Mouse (Mus musculus) liver, embryonic 12.5 days (tissue): ENCODE results near the gene Pros1. TPM values are rescaled to one million over a fixed set of nuclear protein-coding genes. Genes with fewer than 3 reads are reported as not detected.
A peak's percentile ranks its signal among the peaks of the same experiment; 100 is the strongest.

Experiments used
- ATAC-seq: fragments of 200-750 bp; cut with Nextera tagmentation; 2 replicates; pipeline ENCODE4 v1.8.0; 2017; ENCODE audit warnings: moderate number of reproducible peaks, mild to moderate bottlenecking, moderate library complexity
- H3K27ac ChIP-seq: fragments of 300-500 bp; sonication (generic); 2 replicates; pipeline ENCODE4 v1.5.1; 2016; ENCODE audit warnings: mild to moderate bottlenecking
- H3K27me3 ChIP-seq: fragments of 300-500 bp; sonication (generic); replicated peaks from 2 replicates; pipeline ENCODE4 v1.6.1; 2016; ENCODE audit warnings: mild to moderate bottlenecking, moderate library complexity
- H3K36me3 ChIP-seq: fragments of 300-500 bp; sonication (generic); 2 replicates; pipeline ENCODE4 v1.6.1; 2016; ENCODE audit warnings: mild to moderate bottlenecking, moderate library complexity
- H3K4me1 ChIP-seq: fragments of 300-500 bp; sonication (generic); 2 replicates; pipeline ENCODE4 v1.6.1; 2016
- H3K4me2 ChIP-seq: fragments of 300-500 bp; sonication (generic); 2 replicates; pipeline ENCODE4 v1.6.1; 2016; ENCODE audit warnings: mild to moderate bottlenecking, moderate library complexity
- H3K4me3 ChIP-seq: fragments of 300-500 bp; sonication (generic); 2 replicates; pipeline ENCODE4 v1.5.1; 2016; ENCODE audit warnings: mild to moderate bottlenecking, moderate library complexity
- H3K9ac ChIP-seq: fragments of 300-500 bp; sonication (generic); 2 replicates; pipeline ENCODE4 v1.6.1; 2016; ENCODE audit warnings: mild to moderate bottlenecking, moderate library complexity
- H3K9me3 ChIP-seq: fragments of 300-500 bp; sonication (generic); replicated peaks from 2 replicates; pipeline ENCODE4 v1.6.1; 2016; ENCODE audit warnings: mild to moderate bottlenecking, moderate library complexity
- WGBS: fragments of 180-500 bp; shearing (Covaris S2); methylation state at CpG from one replicate; pipeline ENCODE4 v1.1.7; 2016; ENCODE audit not compliant: insufficient replicate concordance; 5-methylcytosine and 5-hydroxymethylcytosine counted together
- polyA plus RNA-seq: library from polyadenylated mRNA; unstranded; fragments of >200 nt; fragmentation: Nextera tagmentation; extraction: Ambion mirVana; gene quantifications from 2 replicates; pipeline ENCODE4 v1.2.1, GENCODE M21; 2016

The Pros1 gene
- polyA plus RNA-seq, 1 experiment from 2014 or later = 19.5 TPM

DNA sequence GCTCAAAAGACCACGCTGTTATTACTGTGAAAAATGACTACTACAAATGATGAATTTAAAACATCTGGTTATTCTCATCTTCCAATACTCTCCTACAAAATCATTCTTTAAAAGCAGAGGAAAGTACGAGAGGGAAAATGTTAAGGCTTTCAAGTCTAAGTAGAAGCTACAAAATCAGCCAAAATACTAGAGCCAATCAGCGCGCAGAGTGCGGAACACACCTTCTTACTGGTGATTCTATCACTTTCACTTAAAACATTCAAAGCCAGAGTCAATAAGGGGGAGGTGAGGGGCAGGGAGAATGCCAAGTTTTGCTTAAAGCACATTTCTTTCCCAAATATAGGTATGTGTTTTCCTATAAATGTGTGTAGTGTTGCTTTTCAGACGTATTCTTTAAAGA, 8.8 kb upstream of the Pros1 start:
- peak overlapping the region; percentile 91; the same call in 1 of the 2 replicates for H3K4me2 ChIP-seq
- no peak overlapping the region for H3K27ac ChIP-seq
- no peaks in the 10 kb centered on the region for H3K36me3 ChIP-seq
- WGBS = 84% methylated on average over 6 of the region's 6 CpGs
- no peaks in the 10 kb centered on the region for H3K9me3 ChIP-seq
- H3K4me3 ChIP-seq = no peak overlapping the region
- no peak for ATAC-seq
- no peaks in the 10 kb centered on the region for H3K27me3 ChIP-seq
- H3K9ac ChIP-seq = no peak overlapping the region
- H3K4me1 ChIP-seq = peaks cover 31% of the 10 kb centered on the region

DNA sequence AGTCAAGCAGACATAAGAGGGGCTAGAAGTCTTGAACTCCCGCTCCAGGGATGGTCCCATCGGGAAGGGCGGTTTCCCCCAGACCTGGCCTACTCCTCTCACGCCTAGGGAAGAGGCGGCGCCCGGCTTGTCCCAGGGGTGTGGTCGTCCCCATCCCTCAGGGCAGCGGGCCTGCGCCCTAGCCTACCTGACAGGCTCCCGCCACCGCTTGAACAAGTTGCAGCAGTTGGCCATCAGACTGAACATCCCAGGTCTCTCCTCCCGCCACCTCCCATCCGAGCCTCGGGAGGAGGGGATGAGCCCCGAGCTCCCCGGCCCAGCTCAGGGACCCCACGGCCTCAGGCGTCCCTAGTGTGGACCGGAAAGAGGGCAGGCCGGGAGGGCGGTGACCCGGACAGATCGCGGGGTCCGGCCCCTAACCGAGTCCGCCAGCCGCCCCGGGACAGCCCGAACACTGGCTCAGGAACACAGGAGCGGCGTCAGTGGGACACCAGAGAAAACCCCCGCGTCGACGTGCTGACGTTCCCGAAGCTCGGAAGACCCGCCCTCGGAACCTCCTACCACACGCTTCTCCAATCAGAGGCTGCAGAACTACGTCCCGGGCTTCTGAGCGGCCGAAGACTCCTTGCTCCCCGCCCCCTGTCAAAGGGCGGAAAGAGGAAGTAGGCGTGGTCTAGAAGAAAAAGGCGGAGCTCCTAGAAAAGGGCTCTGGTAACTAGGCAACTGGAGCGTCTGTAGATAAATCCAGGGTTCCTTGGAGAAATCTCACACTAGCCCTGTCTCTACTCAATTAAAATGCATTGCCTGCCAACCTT, 7.4 kb upstream of the Pros1 start, which contains the start of gene Arl13b:
Gene Arl13b (minus strand): TSS at position 543 of the 815 bp plus-strand sequence.
- peaks cover 23% of the 10 kb centered on the region for H3K4me1 ChIP-seq
- peak within 1 kb of the TSS; percentile 94 for H3K4me3 ChIP-seq
- H3K4me2 ChIP-seq = peak within 1 kb of the TSS; percentile 91
- peak within 1 kb of the TSS; percentile 78 for H3K27ac ChIP-seq
- 1% methylated on average over 50 of the region's 52 CpGs for WGBS
- no peaks in the 10 kb centered on the region for H3K36me3 ChIP-seq
- no peaks in the 10 kb centered on the region for H3K27me3 ChIP-seq
- H3K9ac ChIP-seq = peak within 1 kb of the TSS; percentile 85
- peak; percentile 99 for ATAC-seq
- H3K9me3 ChIP-seq = no peaks in the 10 kb centered on the region

DNA sequence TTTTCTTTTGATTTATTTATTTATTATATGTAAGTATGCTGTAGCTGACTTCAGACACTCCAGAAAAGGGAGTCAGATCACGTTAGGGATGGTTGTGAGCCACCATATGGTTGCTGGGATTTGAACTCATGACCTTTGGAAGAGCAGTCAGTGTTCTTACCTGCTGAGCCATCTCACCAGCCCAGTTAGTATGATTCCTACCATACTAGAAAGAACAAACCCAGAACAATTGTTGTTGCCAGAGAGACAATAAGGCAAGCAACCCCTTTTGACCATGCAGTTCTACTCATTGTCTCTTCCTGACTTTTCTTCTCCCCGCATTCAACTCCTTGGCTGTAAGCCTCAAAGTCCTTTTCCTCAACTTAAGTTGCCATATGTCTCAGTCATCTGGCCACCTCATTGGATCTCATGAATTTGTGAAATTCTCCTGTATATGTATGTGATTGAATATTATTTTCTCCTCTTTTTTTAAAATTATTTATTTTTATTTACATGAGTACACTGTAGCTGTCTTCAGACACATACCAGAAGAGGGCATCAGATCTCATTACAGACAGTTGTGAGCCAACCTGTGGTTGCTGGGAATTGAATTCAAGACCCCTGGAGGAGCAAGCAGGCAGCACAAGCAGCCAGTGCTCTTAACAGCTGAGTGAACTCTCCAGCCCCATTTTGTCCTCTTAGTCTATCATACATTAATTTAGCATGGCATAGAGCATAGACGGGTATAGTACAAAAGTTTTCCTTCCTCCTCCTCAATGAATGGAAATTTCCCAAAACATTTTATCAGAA, 1.4 kb upstream of the Pros1 start:
- H3K27me3 ChIP-seq = no peaks in the 10 kb centered on the region
- no peaks in the 10 kb centered on the region for H3K9me3 ChIP-seq
- peaks cover 33% of the 10 kb centered on the region for H3K4me1 ChIP-seq
- 74% methylated on average over 3 of the region's 3 CpGs for WGBS
- no peak overlapping the region for H3K4me2 ChIP-seq
- no peak overlapping the region for H3K27ac ChIP-seq
- H3K4me3 ChIP-seq = no peak overlapping the region
- no peaks in the 10 kb centered on the region for H3K36me3 ChIP-seq
- no peak for ATAC-seq
- H3K9ac ChIP-seq = no peak overlapping the region

DNA sequence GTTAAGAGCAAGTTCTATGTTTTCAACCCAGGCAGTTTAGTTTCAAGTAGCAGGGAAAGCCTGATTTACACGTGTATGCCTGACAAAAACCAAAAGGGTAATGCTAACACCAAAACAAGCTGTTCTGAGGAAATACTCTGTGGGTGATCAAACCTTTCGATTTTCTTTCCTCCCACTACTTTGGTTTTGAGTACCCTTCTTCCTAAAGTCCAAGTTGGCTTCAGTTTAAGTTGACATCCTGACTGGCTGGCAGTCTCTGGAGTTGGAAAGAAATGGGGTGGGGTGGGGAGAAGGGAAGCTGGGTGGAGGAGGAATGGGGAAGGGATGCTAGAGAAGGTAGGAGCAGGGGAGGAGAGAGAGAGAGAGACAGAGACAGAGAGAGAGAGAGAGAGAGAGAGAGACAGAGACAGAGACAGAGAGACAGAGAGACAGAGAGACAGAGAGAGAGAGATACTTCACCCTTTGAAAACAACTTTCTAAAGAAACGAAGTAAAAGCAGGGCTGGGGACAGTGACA, 438 bp upstream of the Pros1 start:
- Histone ChIP-seq H3K36me3 (no peaks in the 10 kb centered on the region), H3K4me2 (peak overlapping the region; percentile 95), H3K4me3 (peak overlapping the region; percentile 68), H3K9me3 (no peaks in the 10 kb centered on the region), H3K27me3 (no peaks in the 10 kb centered on the region), H3K9ac (peak overlapping the region; percentile 74), H3K4me1 (peaks cover 33% of the 10 kb centered on the region), H3K27ac (peak overlapping the region; percentile 74)
- ATAC-seq = peak; percentile 38
- 11% methylated on average over 3 of the region's 3 CpGs for WGBS

DNA sequence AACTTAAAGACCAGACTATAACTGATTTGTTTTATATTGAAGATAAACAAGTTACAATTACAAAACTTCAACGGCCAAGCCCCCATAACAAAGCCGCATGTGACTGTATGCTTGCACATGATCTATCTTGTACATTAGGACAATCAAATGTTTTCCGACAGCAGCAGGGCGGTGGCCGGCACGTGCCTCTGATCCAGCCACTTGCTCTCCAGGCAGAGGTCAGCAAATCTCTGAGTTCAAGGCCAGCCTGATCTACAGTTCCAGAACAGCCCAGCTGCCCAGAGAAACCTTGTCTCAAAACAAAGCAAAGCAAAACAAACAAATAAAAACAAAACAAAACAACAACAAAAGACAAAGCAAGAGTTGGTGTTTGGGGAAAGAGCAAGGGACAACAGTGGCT, 1.3 kb downstream of the Pros1 start:
- no peak for ATAC-seq
- H3K4me2 ChIP-seq = peak overlapping the region; percentile 95
- H3K36me3 ChIP-seq = no peaks in the 10 kb centered on the region
- WGBS = 41% methylated on average over 6 of the region's 6 CpGs
- H3K27me3 ChIP-seq = no peaks in the 10 kb centered on the region
- peaks cover 33% of the 10 kb centered on the region for H3K4me1 ChIP-seq
- H3K27ac ChIP-seq = no peak overlapping the region
- no peaks in the 10 kb centered on the region for H3K9me3 ChIP-seq
- peak overlapping the region; percentile 16; the same call in 1 of the 2 replicates for H3K4me3 ChIP-seq
- no peak overlapping the region for H3K9ac ChIP-seq

DNA sequence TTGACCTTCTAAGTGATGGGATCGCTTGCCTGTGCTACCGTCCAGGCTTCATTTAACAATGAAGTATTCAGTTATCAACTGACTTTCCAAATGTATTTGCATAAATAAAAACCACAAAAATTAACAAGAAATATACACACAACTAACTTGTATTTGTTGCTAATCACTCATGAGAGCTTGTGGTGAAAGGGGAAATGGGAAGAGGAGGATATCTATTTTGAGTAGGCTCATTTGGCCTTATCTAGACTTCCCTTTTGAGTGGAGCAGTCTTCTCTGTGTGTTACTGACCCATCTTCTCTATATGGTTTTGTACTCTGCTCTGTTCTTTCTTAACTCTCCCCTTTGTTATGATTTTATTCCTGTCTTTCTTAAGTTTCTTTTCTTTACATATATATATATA, 2.2 kb downstream of the Pros1 start:
- H3K27me3 ChIP-seq = no peaks in the 10 kb centered on the region
- peaks cover 33% of the 10 kb centered on the region for H3K4me1 ChIP-seq
- H3K9me3 ChIP-seq = no peaks in the 10 kb centered on the region
- no peaks in the 10 kb centered on the region for H3K36me3 ChIP-seq
- no peak for ATAC-seq
- peak overlapping the region; percentile 95; the same call in 1 of the 2 replicates for H3K4me2 ChIP-seq
- no peak overlapping the region for H3K9ac ChIP-seq
- H3K27ac ChIP-seq = no peak overlapping the region
- WGBS = 47% methylated on average over 2 of the region's 2 CpGs
- 0 out of 2 replicates have a peak overlapping the region, but pooled peaks have one; percentile 16 for H3K4me3 ChIP-seq

DNA sequence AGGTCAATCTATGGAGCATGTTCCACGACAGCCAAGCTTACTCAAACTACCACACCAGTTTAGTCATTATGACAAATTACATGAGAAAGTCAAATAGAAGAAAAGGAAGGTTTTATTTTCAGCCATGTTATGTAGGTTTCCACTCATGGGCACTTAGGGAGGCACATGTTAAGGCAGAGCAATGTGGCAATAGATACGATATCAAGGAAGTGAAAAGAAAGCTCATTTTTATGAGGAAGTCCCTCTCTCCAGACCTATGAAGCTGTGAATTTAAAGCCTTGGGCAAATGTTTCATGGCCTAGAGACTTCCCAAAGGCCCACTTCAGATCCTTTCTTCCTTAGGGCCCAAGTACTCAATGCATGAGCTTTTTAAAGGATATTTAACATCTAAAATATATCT, 3.4 kb downstream of the Pros1 start:
- Histone ChIP-seq H3K27me3 (no peaks in the 10 kb centered on the region), H3K9me3 (no peaks in the 10 kb centered on the region), H3K9ac (no peak overlapping the region), H3K36me3 (no peaks in the 10 kb centered on the region), H3K4me3 (no peak overlapping the region), H3K27ac (no peak overlapping the region), H3K4me1 (peaks cover 33% of the 10 kb centered on the region), H3K4me2 (no peak overlapping the region)
- no peak for ATAC-seq
- 60% methylated on average over 2 of the region's 2 CpGs for WGBS

DNA sequence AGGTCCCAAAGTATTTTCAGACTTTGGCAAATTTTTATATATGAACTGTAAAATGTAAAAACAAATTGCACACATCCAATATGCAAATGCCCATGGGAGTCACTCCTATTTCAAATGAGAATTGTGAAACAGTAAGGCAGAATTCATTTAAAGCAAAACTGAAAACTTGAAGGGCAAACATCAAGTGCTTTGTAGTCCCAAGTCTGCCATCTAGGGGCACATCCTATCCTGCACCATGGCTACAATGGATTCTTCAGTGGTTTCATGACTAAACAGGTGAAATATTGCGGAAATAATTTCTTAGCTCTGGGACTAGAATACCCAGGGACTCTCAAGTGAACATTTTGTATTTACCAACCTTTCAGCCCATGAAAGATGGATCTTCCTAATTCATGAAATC, 3.9 kb downstream of the Pros1 start:
- Histone ChIP-seq H3K27ac (no peak overlapping the region), H3K36me3 (no peaks in the 10 kb centered on the region), H3K9ac (no peak overlapping the region), H3K27me3 (no peaks in the 10 kb centered on the region), H3K4me3 (no peak overlapping the region), H3K4me2 (no peak overlapping the region), H3K4me1 (peaks cover 33% of the 10 kb centered on the region), H3K9me3 (no peaks in the 10 kb centered on the region)
- ATAC-seq = no peak
- 82% methylated on average over 1 of the region's 1 CpGs for WGBS

DNA sequence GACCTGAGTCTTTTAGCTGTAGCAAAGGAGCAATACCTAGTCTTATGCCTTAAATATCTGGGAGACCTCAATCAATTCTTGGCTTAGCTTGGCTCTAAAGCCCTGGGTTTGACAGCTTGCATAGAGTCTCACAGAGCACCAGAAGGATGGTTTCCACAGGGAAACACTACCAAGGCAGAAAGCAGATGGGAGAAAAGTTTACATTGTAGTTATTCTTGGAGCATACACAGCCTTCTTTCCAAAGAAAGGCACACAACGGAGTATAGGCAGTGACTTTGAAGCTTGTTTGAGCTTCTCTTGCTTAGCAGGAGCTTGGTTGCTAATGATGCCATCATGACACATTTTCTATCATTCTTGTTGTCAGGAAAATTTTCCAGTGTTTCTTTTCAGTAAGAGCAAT, 6.0 kb downstream of the Pros1 start:
- no peak overlapping the region for H3K4me2 ChIP-seq
- no peak overlapping the region for H3K9ac ChIP-seq
- H3K36me3 ChIP-seq = no peaks in the 10 kb centered on the region
- H3K4me1 ChIP-seq = peaks cover 16% of the 10 kb centered on the region
- no peaks in the 10 kb centered on the region for H3K27me3 ChIP-seq
- H3K9me3 ChIP-seq = no peaks in the 10 kb centered on the region
- H3K4me3 ChIP-seq = no peak overlapping the region
- ATAC-seq = no peak
- WGBS = 68% methylated on average over 1 of the region's 1 CpGs
- no peak overlapping the region for H3K27ac ChIP-seq

DNA sequence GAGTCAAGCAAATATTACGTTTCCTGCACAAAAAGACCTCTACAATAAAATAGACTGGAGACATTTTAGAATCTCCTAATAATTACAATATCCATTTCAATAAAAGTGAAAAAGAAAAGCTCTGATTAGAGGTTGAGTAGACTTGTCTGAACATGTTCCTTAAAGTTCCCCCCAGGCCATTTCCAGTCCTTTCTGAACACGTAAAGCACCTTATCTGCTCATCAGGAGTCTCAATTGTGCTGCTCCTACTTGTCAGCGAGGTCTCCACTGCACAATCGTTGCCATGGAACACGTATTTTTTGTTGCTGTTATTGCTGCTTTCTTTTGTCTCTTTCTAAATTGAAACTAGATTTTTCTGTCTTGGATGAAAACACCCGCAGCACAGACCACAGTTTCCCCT, 7.3 kb downstream of the Pros1 start:
- H3K36me3 ChIP-seq = no peaks in the 10 kb centered on the region

DNA sequence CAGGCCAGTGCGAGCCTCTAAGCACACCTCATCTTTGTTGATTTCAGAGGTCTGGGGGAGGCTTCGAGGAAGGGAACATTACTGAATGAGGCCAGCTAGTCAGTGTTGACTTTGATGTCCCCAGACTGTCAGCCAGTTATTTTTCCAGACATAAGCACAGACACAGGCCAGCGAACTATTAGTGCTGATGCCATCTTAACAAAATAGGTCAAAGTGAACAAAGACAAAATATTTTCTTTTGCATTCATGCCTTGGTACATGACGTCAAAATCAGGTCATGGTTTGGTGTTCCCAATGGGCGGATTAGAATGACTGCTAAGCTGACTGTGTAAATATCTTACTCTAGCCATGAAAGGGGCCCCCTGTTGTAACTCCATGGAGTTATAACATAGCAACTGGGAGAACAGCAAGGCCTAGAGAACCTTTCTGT, 18.6 kb downstream of the Pros1 start:
- 0 out of 2 replicates have a peak, but pooled peaks cover 3% of the 10 kb centered on the region for H3K36me3 ChIP-seq
- H3K9me3 ChIP-seq = no peaks in the 10 kb centered on the region
- H3K4me2 ChIP-seq = no peak overlapping the region
- 68% methylated on average over 5 of the region's 5 CpGs for WGBS
- H3K27me3 ChIP-seq = no peaks in the 10 kb centered on the region
- H3K9ac ChIP-seq = no peak overlapping the region
- no peak overlapping the region for H3K4me3 ChIP-seq
- no peak for ATAC-seq
- no peak overlapping the region for H3K27ac ChIP-seq
- no peaks in the 10 kb centered on the region for H3K4me1 ChIP-seq

More for the DNA sequence above, 7.3 kb downstream of the Pros1 start:
- Histone ChIP-seq H3K4me1 (0 out of 2 replicates have a peak, but pooled peaks cover 5% of the 10 kb centered on the region), H3K9me3 (no peaks in the 10 kb centered on the region), H3K27me3 (no peaks in the 10 kb centered on the region), H3K4me2 (no peak overlapping the region), H3K27ac (no peak overlapping the region), H3K9ac (no peak overlapping the region), H3K4me3 (no peak overlapping the region)
- 36% methylated on average over 6 of the region's 6 CpGs for WGBS
- no peak for ATAC-seq

DNA sequence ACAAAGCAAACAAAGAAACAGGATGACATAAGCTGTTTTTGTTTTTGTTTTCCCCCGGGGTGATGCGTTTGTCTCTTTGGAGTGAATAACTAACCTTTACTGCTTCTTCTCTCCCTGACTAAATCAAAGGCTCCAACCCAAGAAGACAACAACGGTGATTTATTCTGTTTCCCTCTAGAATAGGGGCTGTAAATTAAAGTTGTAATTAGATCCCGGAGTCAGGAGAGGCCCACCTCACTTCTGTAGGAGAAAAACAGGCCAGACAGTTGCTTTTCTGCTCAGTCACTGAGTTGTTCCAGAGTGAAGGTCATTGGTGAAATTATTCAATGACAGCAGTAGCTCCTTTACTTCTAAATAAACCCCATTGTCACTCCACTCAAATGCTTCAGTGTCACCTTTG, 19.1 kb downstream of the Pros1 start:
- Histone ChIP-seq H3K27me3 (no peaks in the 10 kb centered on the region), H3K36me3 (0 out of 2 replicates have a peak, but pooled peaks cover 3% of the 10 kb centered on the region), H3K4me1 (no peaks in the 10 kb centered on the region), H3K9me3 (no peaks in the 10 kb centered on the region), H3K4me2 (no peak overlapping the region), H3K27ac (no peak overlapping the region), H3K4me3 (no peak overlapping the region), H3K9ac (no peak overlapping the region)
- ATAC-seq = no peak
- WGBS = 74% methylated on average over 4 of the region's 4 CpGs
